Mouse (Mus musculus) urinary bladder, postnatal 25 days (tissue): Measurements from ENCODE around the gene Ccdc141.

Experiments used
- DNase-seq: peaks from one replicate; pipeline ENCODE4 v3.0.0; 2022; ENCODE audit warnings: low spot score

Ccdc141 gene

DNA sequence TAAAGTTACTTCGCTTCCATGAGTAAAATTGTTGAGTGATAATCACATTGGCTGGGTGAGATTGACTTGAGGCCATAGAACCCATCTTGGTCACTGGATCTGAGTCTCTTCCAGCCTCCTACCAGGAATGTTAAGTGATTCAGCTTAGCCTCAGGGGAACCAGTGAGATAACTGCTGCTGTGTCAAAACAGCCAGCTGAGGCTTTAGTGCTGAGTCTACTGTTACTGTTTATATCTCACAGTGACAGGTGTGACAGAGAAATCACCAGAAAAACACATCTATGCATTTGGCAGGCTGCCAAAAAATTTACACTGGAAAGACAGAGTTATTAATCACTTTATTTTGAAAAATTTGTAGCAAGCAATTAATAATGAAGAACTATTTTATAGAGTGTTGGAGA, 43.5 kb downstream of the Ccdc141 start:
- DNase-seq: no peak

DNA sequence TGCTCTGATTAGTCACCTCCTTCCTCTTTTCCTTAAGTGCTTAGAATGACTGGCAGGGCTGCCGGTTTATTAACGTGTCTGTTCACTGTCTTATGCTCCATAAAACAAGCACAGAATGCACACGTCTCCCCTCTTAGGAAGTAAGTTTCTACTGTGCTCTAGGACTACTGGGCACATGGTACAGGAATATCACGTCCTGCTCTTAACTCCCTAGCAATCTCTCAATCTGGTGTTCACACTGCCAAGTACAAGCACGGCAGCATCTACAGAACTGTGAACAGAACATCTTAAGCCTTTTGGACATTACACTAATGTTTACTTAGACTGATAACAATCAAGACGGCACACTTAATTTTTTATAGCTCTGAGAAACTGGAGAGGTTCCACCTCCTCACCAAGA, 52.3 kb downstream of the Ccdc141 start:
- no peak for DNase-seq

- no peak for DNase-seq
Observed at GRCm38 (mm10) chr2:77114335-77114734, 56.1 kb downstream of the Ccdc141 start.

DNA sequence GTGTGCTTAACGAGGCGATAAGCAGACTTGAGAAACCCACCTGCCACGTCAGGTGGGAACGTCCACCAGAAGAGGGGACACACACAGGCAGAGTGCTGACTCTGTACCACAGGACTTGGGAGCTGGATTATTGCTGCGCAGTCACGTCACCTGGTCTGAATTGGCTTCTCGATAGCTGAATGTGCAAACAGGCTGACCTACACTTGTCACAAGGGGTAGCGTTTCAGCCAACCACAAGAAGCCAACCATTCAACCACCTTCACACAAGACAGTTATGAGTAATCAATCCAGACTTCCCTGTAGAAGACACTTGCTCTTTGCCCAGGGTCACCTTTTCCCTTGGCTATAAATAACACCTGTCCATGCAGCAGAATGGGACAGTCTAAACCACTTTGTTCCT, 56.6 kb downstream of the Ccdc141 start:
- no peak for DNase-seq

DNA sequence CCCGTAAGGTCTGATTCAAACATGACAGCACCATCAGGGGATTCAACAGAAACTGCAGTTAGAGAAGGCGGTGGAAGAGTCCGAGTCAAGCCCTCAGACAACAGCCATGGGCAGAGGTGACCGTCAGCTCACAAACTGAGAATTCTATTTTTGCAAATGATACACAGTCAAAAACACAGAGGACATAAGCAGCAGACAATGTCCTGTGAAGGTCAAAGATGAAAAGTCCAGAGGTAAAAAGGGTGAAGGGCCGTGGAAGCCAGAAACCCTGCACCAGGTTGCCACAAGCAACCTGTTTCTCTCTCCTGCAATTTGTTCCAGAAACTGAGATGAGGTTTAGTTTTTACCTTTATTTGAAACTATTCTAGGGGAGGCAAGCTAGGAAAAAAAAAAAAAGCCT, 57.4 kb downstream of the Ccdc141 start:
- no peak for DNase-seq

- no peak for DNase-seq
Observed at GRCm38 (mm10) chr2:77111095-77111494, 59.3 kb downstream of the Ccdc141 start.

- no peak for DNase-seq
Observed at GRCm38 (mm10) chr2:77110365-77110764, 60.1 kb downstream of the Ccdc141 start.

- no peak for DNase-seq
Observed at GRCm38 (mm10) chr2:77109506-77110123, 60.8 kb downstream of the Ccdc141 start.

DNA sequence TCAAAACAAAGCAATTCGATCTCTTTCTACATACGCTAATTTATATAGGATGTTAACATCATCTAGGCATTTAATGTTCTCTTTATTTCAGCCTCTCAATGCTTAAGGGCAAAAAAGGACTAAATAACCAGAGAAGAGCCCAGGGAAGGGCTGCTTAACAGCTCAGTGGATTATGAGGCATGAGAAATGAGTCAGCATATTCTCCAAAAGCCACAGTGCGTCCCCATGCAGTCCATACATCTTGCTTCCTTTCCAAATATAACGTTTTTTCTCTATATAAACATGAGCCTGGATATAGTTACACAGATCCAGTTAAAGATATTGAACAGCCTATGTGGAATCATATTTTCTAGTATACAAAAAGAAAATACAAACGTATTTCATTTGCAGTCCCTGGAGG, 61.9 kb downstream of the Ccdc141 start:
- no peak for DNase-seq

DNA sequence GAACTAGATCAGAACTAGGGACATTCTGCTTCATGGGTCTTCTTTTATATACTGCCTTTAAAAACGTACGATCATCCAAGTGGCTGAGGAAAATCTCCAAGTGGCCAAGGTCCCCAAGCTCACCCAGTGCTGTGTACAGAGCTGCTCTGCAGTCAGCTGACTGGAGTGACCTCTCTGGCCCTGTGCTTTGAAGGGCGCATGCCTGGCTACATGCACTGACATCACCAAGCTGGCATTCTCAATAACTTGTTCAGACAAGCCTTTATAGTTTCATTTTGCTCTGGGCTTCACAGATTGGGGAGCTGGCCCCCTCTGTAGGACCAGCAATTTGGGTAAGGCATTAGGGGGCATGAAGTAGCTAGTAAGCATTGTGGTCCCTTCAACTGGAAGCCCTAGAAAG, 64.3 kb downstream of the Ccdc141 start:
- no peak for DNase-seq

GRCm38 (mm10) chr2:77105006-77105715, 65.3 kb downstream of the Ccdc141 start:
- no peak for DNase-seq

DNA sequence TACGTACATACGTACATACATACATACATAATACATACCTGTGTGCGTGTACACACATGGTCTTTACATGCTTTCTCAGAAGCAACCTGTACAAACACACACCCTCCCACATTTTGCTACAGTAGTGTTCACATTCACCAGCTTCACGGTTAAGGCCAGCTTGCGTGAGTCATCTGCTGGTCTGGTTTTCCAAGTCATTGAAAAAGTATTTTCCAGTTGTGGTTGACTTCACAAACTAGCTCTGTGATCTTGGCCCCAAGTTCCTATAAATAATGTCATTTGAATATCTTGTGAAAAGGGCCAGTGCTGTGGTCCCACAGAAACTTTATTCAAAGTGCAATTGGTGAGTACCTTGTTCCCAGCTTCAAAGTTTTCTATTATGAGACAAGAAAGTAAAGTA, 67.9 kb downstream of the Ccdc141 start:
- no peak for DNase-seq

DNA sequence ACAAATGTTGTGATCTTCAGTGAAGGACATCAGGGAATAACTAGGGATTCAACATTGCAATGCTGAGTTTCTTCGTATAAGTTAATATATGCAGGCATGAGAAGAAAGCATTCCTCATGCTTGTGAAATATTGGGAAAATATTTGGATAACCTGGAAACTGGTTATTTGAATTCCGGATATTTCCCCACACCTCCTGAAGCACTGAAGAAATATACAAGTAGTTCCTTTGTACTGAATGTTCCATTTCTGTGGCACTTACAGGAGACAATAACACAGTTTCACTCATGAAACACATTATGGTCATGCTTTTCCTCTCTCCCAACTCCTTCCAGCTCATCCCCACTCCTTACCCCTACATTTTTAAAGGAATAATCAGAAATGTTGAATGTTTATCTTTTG, 70.6 kb downstream of the Ccdc141 start:
- DNase-seq: no peak

DNA sequence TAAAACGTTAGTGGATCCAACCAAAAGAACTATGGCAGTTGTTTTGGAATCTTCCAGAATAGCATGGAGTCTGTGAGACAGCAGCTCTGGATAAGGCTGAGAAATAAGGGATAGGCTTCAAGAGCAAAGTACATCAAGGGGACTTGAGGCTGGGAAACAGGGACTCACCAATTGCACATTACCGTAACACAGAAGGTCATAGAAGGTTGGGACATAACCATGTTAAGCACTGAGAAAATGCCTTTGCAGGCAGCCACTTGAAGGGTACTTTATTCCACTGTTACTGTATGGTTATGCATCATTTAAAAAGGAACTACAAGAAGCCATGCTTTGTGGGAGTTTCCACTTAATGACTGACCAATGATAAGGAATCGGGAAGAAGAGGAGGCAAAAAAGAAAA, 71.7 kb downstream of the Ccdc141 start:
- DNase-seq: no peak

DNA sequence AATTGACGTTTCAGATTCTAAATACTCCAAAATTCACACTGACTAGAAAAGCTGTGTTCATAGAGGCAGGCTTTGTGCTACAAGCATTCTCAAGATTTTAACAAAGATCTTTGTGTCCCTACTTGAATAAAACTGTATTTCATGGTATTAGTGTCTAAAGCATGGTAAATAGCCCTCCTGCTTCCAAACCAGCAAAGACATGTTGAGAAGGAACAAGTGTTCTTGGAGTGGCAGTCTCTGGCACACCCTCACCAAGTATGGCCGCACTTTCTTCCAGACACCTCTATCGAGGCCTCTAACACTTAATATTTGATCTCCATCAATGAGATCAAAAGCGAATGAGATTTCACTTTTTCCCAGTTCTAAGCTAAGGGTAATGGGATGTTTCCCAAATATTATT, 78.7 kb downstream of the Ccdc141 start:
- no peak for DNase-seq

- DNase-seq: no peak
Observed at GRCm38 (mm10) chr2:77085313-77085712, 85.1 kb downstream of the Ccdc141 start.

- DNase-seq: no peak
Observed at GRCm38 (mm10) chr2:77084629-77085028, 85.8 kb downstream of the Ccdc141 start.

DNA sequence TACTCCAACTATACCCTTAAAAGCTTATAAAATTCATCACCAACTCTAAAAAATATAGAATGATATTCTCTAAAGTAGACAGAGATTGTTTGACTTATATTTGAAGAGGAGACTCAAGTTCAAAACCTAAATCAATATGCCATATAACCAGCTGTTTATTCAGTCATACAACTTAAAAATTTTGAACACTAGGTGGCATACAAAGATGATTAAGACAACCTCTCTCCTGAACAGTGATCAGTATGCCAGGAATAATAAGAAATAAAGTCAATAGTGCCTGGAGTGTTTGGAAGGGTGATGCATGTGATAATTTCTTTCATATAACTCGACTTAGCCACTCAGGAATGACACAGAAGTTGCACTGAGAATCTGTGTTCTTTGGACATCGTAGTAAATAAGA, 89.3 kb downstream of the Ccdc141 start:
- no peak for DNase-seq

DNA sequence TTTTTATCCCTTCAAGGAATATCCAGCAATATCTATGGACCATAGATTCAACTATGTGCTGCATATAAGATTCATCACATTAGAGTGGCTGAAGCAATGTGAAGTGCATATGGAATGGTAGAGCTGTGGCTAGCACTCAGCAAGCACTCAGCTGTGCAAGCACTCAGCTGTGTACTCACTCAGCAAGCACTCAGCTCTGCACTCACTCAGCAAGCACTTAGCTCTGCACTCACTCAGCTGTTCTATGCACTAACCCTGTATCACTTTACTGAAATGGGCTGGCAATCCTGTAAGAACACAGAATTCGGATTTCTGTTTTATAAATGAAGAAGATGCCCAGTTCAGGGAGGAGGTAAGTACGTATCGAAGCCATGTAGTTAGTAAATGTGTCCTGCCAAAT, 89.8 kb downstream of the Ccdc141 start:
- no peak for DNase-seq

GRCm38 (mm10) chr2:77078746-77079145, 91.7 kb downstream of the Ccdc141 start:
- no peak for DNase-seq

DNA sequence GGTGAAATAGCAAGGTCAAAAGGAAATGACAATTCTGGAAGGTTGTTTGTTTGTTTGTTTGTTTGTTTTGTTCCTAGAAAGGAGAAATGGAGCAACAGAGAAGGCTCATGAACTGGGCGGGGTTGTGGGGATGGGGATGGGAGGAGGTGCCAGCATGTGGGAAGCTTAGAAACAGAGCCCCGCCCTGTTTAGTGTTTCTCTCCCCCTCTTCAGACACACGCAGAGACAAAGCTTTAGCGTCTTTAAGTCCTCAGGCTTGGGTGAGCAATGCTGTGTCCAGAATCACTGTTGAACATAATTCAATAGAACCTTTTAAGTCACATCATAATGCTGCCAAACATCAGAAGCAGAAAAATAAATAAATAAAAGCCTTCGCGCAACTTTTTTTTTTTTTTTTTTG, 96.1 kb downstream of the Ccdc141 start:
- no peak for DNase-seq

DNA sequence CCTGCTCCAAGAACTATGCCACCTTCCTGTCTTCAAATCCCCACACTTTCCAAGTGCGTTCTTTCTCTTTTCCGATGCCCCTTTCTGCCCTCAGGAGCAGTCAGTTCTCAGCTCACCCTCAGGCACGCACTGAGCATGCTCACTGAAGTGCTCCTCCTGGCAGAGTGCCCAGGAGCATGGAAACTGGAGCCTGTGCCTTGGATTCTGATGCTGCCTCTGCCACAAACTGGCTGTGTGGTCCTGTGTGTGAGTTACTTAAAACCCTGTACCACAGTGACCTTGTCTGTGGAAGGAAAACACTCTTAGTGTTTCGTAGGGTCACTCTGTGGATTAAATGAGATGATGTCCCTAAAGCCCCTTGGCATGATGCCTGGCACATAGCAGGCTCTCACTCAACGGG, 96.5 kb downstream of the Ccdc141 start:
- DNase-seq: no peak

GRCm38 (mm10) chr2:77065294-77065693, 105.1 kb downstream of the Ccdc141 start:
- no peak for DNase-seq

GRCm38 (mm10) chr2:77061871-77062270, 108.6 kb downstream of the Ccdc141 start:
- DNase-seq: peak; percentile 25
